ENCODE assay signal across 12 mouse cellular contexts in the genomic region with DNA sequence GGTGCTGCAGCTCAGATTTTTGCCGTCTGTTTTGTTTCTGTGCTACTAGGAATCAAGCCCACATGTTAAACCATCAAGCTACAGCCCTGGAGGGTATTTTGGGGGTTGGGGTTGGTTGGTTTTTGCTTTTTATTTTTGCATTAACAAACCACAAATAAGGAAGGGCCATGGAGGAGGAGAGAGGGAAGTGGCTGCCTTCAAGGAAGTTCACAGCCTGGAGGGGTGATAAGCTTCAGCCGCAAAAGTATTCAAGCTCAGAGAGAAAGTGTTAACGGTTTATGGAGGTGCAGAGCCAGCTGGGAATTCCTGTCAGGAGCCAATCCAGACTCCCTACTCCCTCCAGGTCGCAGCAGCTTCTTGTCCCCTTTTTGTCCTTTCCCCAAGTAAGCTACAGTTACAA. TPM values are rescaled to one million over a fixed set of nuclear protein-coding genes. Genes with fewer than 3 reads are reported as not detected.
DNase-seq lines count a peak whose midpoint lies in the region; ATAC-seq and TF ChIP-seq lines count a peak whose summit lies in the region.
"Had no signal": no experiment of that assay in that cellular context is flagged by ENCODE, and none has a peak within 500 bp of the region (broad histone marks: within the 10 kb centered on the region; RNA-seq: fewer than 3 reads in every experiment).

No protein-coding gene starts in this region.

- H3K4me3 ChIP-seq in heart, postnatal 0 days (ENCODE audit: low read depth, low read length), result no peak overlapping the region
- peak overlapping the region; percentile 35; the same call in 1 of the 2 replicates for H3K4me3 ChIP-seq in bone marrow macrophage, adult 2 months (ENCODE audit: insufficient read depth, low read length)
- no peak overlapping the region for H3K4me3 ChIP-seq in small intestine, adult 2 months (ENCODE audit: low read depth, low read length)
- H3K4me3 ChIP-seq in hindbrain, postnatal 0 days (ENCODE audit: low read length), result no peak overlapping the region
- H3K4me3 ChIP-seq: forebrain, embryonic 15.5 days had no signal

- DNase-seq in heart, postnatal 0 days (ENCODE audit: low spot score), result no peak
- no peak for DNase-seq in heart, adult 9 months (ENCODE audit: low spot score in 2 of 2)
- no peak for DNase-seq in hindbrain, postnatal 0 days (ENCODE audit: low spot score)
- DNase-seq in layer of hippocampus, adult 8-10 months (ENCODE audit: low spot score in 2 of 2), result no peak
- DNase-seq: adrenal gland, postnatal 36 days; cerebellum, adult 11-12 months; gastrocnemius, postnatal 14 days; kidney, postnatal 4 days had no signal

- peak overlapping the region; percentile 30; the same call in 1 of the 2 replicates for H3K27ac ChIP-seq in heart, postnatal 0 days (ENCODE audit: low read depth)
- H3K27ac ChIP-seq in bone marrow macrophage, adult 2 months (ENCODE audit: insufficient read depth, low read depth, low read length), result peak overlapping the region; percentile 78
- H3K27ac ChIP-seq in small intestine, adult 2 months (ENCODE audit: insufficient read depth, low read depth, low read length), result peak overlapping the region; percentile 92
- H3K27ac ChIP-seq in hindbrain, postnatal 0 days, result no peak overlapping the region
- H3K27ac ChIP-seq: forebrain, embryonic 15.5 days had no signal

- no peak for ATAC-seq in heart, postnatal 0 days (ENCODE audit: insufficient read depth, low read depth)
- ATAC-seq in granulocyte monocyte progenitor cell, adult 5-6 weeks (replicated peaks; ENCODE audit: poor library complexity, severe bottlenecking), result peak; percentile 65
- ATAC-seq in hindbrain, postnatal 0 days, result no peak
- ATAC-seq: forebrain, embryonic 15.5 days had no signal

- H3K4me1 ChIP-seq in heart, postnatal 0 days (ENCODE audit: control insufficient read depth, insufficient read depth), result peaks cover 30% of the 10 kb centered on the region
- H3K4me1 ChIP-seq in bone marrow macrophage, adult 2 months (ENCODE audit: control insufficient read depth, insufficient read depth, low read length), result peaks cover 37% of the 10 kb centered on the region
- H3K4me1 ChIP-seq in small intestine, adult 2 months (ENCODE audit: control insufficient read depth, insufficient read depth, insufficient read length, low read length), result peaks cover 12% of the 10 kb centered on the region; the same call in 1 of the 2 replicates
- H3K4me1 ChIP-seq in hindbrain, postnatal 0 days (ENCODE audit: insufficient read depth, low read length), result no peaks in the 10 kb centered on the region
- H3K4me1 ChIP-seq: forebrain, embryonic 15.5 days had no signal

- H3K9ac ChIP-seq in heart, postnatal 0 days (replicated peaks; ENCODE audit: low read depth, low read length), result 0 out of 2 replicates have a peak overlapping the region, but pooled peaks have one; percentile 9
- no peak overlapping the region for H3K9ac ChIP-seq in hindbrain, postnatal 0 days (replicated peaks; ENCODE audit: low read length)
- H3K9ac ChIP-seq: forebrain, embryonic 15.5 days had no signal

- H3K9me3 ChIP-seq in heart, postnatal 0 days (replicated peaks; ENCODE audit: control insufficient read depth, low read length), result no peaks in the 10 kb centered on the region
- no peaks in the 10 kb centered on the region for H3K9me3 ChIP-seq in hindbrain, postnatal 0 days (ENCODE audit: low read length)
- H3K9me3 ChIP-seq: forebrain, embryonic 15.5 days had no signal

- no peak overlapping the region for H3K4me2 ChIP-seq in heart, postnatal 0 days (ENCODE audit: low read depth, low read length)
- H3K4me2 ChIP-seq in hindbrain, postnatal 0 days (ENCODE audit: low read depth, low read length), result no peak overlapping the region
- H3K4me2 ChIP-seq: forebrain, embryonic 15.5 days had no signal

- peaks cover 48% of the 10 kb centered on the region for H3K36me3 ChIP-seq in heart, postnatal 0 days (replicated peaks; ENCODE audit: control insufficient read depth, insufficient read depth, low read length)
- H3K36me3 ChIP-seq in small intestine, adult 2 months (ENCODE audit: control insufficient read depth, insufficient read depth, low read length), result peaks cover 41% of the 10 kb centered on the region
- H3K36me3 ChIP-seq in hindbrain, postnatal 0 days (ENCODE audit: insufficient read depth, low read length), result no peaks in the 10 kb centered on the region
- H3K36me3 ChIP-seq: forebrain, embryonic 15.5 days had no signal

- 19% methylated on average over 4 of the region's 4 CpGs for WGBS in heart, postnatal 0 days
- WGBS in small intestine, adult 2 months, result 16% methylated on average over 4 of the region's 4 CpGs
- WGBS in hindbrain, postnatal 0 days, result 72% methylated on average over 4 of the region's 4 CpGs

- TF ChIP-seq CTCF in heart, postnatal 0 days (IDR thresholded peaks at IDR 0.05; ENCODE audit: low read depth), result no peak
- no peak for TF ChIP-seq CTCF in bone marrow macrophage, adult 2 months (IDR thresholded peaks at IDR 0.05; ENCODE audit: low read depth, low read length)
- TF ChIP-seq CTCF in small intestine, adult 2 months (IDR thresholded peaks at IDR 0.05; ENCODE audit: extremely low read depth, insufficient read length, insufficient replicate concordance, low read depth, low read length), result no peak
- TF ChIP-seq CTCF in hindbrain, postnatal 0 days (IDR thresholded peaks at IDR 0.05; ENCODE audit: low read depth), result no peak

- no peaks in the 10 kb centered on the region for H3K27me3 ChIP-seq in heart, postnatal 0 days (ENCODE audit: control insufficient read depth, insufficient read depth, low read length)
- H3K27me3 ChIP-seq in small intestine, adult 2 months (ENCODE audit: control insufficient read depth, insufficient read depth, low read length), result no peaks in the 10 kb centered on the region
- H3K27me3 ChIP-seq in hindbrain, postnatal 0 days (ENCODE audit: insufficient read depth, low read length), result no peaks in the 10 kb centered on the region
- H3K27me3 ChIP-seq: forebrain, embryonic 15.5 days had no signal

- TF ChIP-seq EP300 in heart, postnatal 0 days (IDR thresholded peaks at IDR 0.05; ENCODE audit: low read depth), result no peak

- TF ChIP-seq POLR2A in bone marrow macrophage, adult 2 months (IDR thresholded peaks at IDR 0.05; ENCODE audit: borderline replicate concordance, low read depth, low read length), result no peak
- TF ChIP-seq POLR2A in small intestine, adult 2 months (IDR thresholded peaks at IDR 0.05; ENCODE audit: low read depth, low read length), result no peak

RNA-seq across cellular contexts. Expression of a gene that starts 8.8 kb away (rescaled TPM):
- 6.4 and 6.9 TPM in 2 replicates for total RNA-seq in heart, postnatal 0 days (2014; rRNA removed; ENCODE audit: low replicate concordance)
- 0.70 and 0.72 TPM in 2 replicates for polyA plus RNA-seq in heart, postnatal 0 days (2015; fragmentation: Nextera tagmentation; extraction: Ambion mirVana)
- polyA plus RNA-seq in bone marrow macrophage, adult 2 months (2012; ENCODE audit: insufficient read depth, insufficient read length, missing spikeins), result 16.5 and 18.0 TPM in 2 replicates
- 7.0 and 12.9 TPM in 2 replicates for total RNA-seq in granulocyte monocyte progenitor cell, adult 5-6 weeks (2014; fragmentation: Nextera tagmentation)
- total RNA-seq in granulocyte monocyte progenitor cell, adult 5-6 weeks (2017), result 2.5 and 2.6 TPM in 2 replicates
- polyA plus RNA-seq in small intestine, adult 2 months (2012; rRNA removed), result 15.4 and 19.6 TPM in 2 replicates
- total RNA-seq in hindbrain, postnatal 0 days (2014; rRNA removed), result 3.1 and 3.2 TPM in 2 replicates
- 0.45 and 1.1 TPM in 2 replicates for polyA plus RNA-seq in hindbrain, postnatal 0 days (2015; fragmentation: Nextera tagmentation; extraction: Ambion mirVana)
- 1 to 10 TPM; 2.4 to 6.3 (median 5.2) TPM for total RNA-seq in layer of hippocampus, adult 8-10 months (2022)

RNA-seq across cellular contexts. Expression of a gene that starts 9.7 kb away (rescaled TPM):
- total RNA-seq in heart, postnatal 0 days (2014; rRNA removed; ENCODE audit: low replicate concordance), result 1.2 and 3.9 TPM in 2 replicates
- 0.27 and 0.41 TPM in 2 replicates for polyA plus RNA-seq in heart, postnatal 0 days (2015; fragmentation: Nextera tagmentation; extraction: Ambion mirVana)
- polyA plus RNA-seq in bone marrow macrophage, adult 2 months (2012; ENCODE audit: insufficient read depth, insufficient read length, missing spikeins), result 4.9 and 5.0 TPM in 2 replicates
- 0.82 and 3.8 TPM in 2 replicates for total RNA-seq in granulocyte monocyte progenitor cell, adult 5-6 weeks (2014; fragmentation: Nextera tagmentation)
- total RNA-seq in granulocyte monocyte progenitor cell, adult 5-6 weeks (2017), result 0.41 and 0.73 TPM in 2 replicates
- polyA plus RNA-seq in small intestine, adult 2 months (2012; rRNA removed), result 1.4 and 3.1 TPM in 2 replicates
- 24.2 and 28.6 TPM in 2 replicates for total RNA-seq in hindbrain, postnatal 0 days (2014; rRNA removed)
- polyA plus RNA-seq in hindbrain, postnatal 0 days (2015; fragmentation: Nextera tagmentation; extraction: Ambion mirVana), result 10.3 and 10.6 TPM in 2 replicates
- total RNA-seq in layer of hippocampus, adult 8-10 months (2022), result 10 to 100 TPM; 13.9 to 15.4 (median 14.4) TPM

RNA-seq across cellular contexts. Expression of a gene that starts 12.8 kb away (rescaled TPM):
- 69.3 and 81.0 TPM in 2 replicates for total RNA-seq in heart, postnatal 0 days (2014; rRNA removed; ENCODE audit: low replicate concordance)
- polyA plus RNA-seq in heart, postnatal 0 days (2015; fragmentation: Nextera tagmentation; extraction: Ambion mirVana), result 66.2 and 68.9 TPM in 2 replicates
- polyA plus RNA-seq in bone marrow macrophage, adult 2 months (2012; ENCODE audit: insufficient read depth, insufficient read length, missing spikeins), result 51.2 and 56.6 TPM in 2 replicates
- 82.8 and 106 TPM in 2 replicates for total RNA-seq in granulocyte monocyte progenitor cell, adult 5-6 weeks (2014; fragmentation: Nextera tagmentation)
- total RNA-seq in granulocyte monocyte progenitor cell, adult 5-6 weeks (2017), result 37.1 and 64.8 TPM in 2 replicates
- polyA plus RNA-seq in small intestine, adult 2 months (2012; rRNA removed), result 77.5 and 105 TPM in 2 replicates
- 72.1 and 101 TPM in 2 replicates for total RNA-seq in hindbrain, postnatal 0 days (2014; rRNA removed)
- polyA plus RNA-seq in hindbrain, postnatal 0 days (2015; fragmentation: Nextera tagmentation; extraction: Ambion mirVana), result 138 and 143 TPM in 2 replicates
- total RNA-seq in layer of hippocampus, adult 8-10 months (2022), result 10 to 100 TPM; 40.2 to 47.2 (median 43.3) TPM

RNA-seq across cellular contexts. Expression of a gene that starts 12.9 kb away (rescaled TPM):
- total RNA-seq in heart, postnatal 0 days (2014; rRNA removed; ENCODE audit: low replicate concordance), result 4.0 and 5.8 TPM in 2 replicates
- polyA plus RNA-seq in heart, postnatal 0 days (2015; fragmentation: Nextera tagmentation; extraction: Ambion mirVana), result 1.1 and 1.5 TPM in 2 replicates
- 3.1 and 3.2 TPM in 2 replicates for polyA plus RNA-seq in bone marrow macrophage, adult 2 months (2012; ENCODE audit: insufficient read depth, insufficient read length, missing spikeins)
- 5.2 and 5.3 TPM in 2 replicates for total RNA-seq in granulocyte monocyte progenitor cell, adult 5-6 weeks (2014; fragmentation: Nextera tagmentation)
- 2.0 and 2.3 TPM in 2 replicates for total RNA-seq in granulocyte monocyte progenitor cell, adult 5-6 weeks (2017)
- polyA plus RNA-seq in small intestine, adult 2 months (2012; rRNA removed), result 2.7 and 6.9 TPM in 2 replicates
- 1.9 and 5.2 TPM in 2 replicates for total RNA-seq in hindbrain, postnatal 0 days (2014; rRNA removed)
- polyA plus RNA-seq in hindbrain, postnatal 0 days (2015; fragmentation: Nextera tagmentation; extraction: Ambion mirVana), result 3.1 and 4.1 TPM in 2 replicates
- 10 to 100 TPM in 1 of 4 experiments, 1 to 10 TPM in 3; 6.7 to 10.1 (median 8.7) TPM for total RNA-seq in layer of hippocampus, adult 8-10 months (2022)

RNA-seq across cellular contexts. Expression of a gene that starts 33.6 kb away (rescaled TPM):
- total RNA-seq in heart, postnatal 0 days (2014; rRNA removed; ENCODE audit: low replicate concordance), result 1.4 and 2.2 TPM in 2 replicates
- 1.6 and 1.9 TPM in 2 replicates for polyA plus RNA-seq in heart, postnatal 0 days (2015; fragmentation: Nextera tagmentation; extraction: Ambion mirVana)
- 1.5 and 2.6 TPM in 2 replicates for polyA plus RNA-seq in bone marrow macrophage, adult 2 months (2012; ENCODE audit: insufficient read depth, insufficient read length, missing spikeins)
- total RNA-seq in granulocyte monocyte progenitor cell, adult 5-6 weeks (2014; fragmentation: Nextera tagmentation), result 2.6 and 5.6 TPM in 2 replicates
- 0.05 and 3.2 TPM in 2 replicates for total RNA-seq in granulocyte monocyte progenitor cell, adult 5-6 weeks (2017)
- polyA plus RNA-seq in small intestine, adult 2 months (2012; rRNA removed), result 39.6 and 107 TPM in 2 replicates
- total RNA-seq in hindbrain, postnatal 0 days (2014; rRNA removed), result 1.2 and 1.5 TPM in 2 replicates
- 1.6 and 1.7 TPM in 2 replicates for polyA plus RNA-seq in hindbrain, postnatal 0 days (2015; fragmentation: Nextera tagmentation; extraction: Ambion mirVana)
- 1 to 10 TPM in 2 of 4 experiments, under 1 TPM in 2; 0.63 to 2.3 (median 1.4) TPM for total RNA-seq in layer of hippocampus, adult 8-10 months (2022)
